Mouse (Mus musculus): ENCODE measurements at regions not wholly inside any gene's neighbourhood (a gene's known extent, or its start where the extent isn't known, plus 50 kb on each side); places are given as distances from the start of the nearest gene placed in this dataset.

- no peak for DNase-seq (ENCODE audit: low spot score in 2 of 2)
These were observed 118.3 kb upstream of the Prdm1 start for GRCm38 (mm10) chr10:44646615-44647014.

- DNase-seq (ENCODE audit: low spot score in 2 of 2), result no peak
These were observed 113.3 kb upstream of the Prdm1 start for GRCm38 (mm10) chr10:44641616-44642015.

GRCm38 (mm10) chr10:44640620-44641019 is 112.3 kb upstream of the Prdm1 start:
- DNase-seq (ENCODE audit: low spot score in 2 of 2), result no peak

GRCm38 (mm10) chr10:44638678-44639077 is 110.4 kb upstream of the Prdm1 start:
- no peak for DNase-seq (ENCODE audit: low spot score in 2 of 2)

- no peak for DNase-seq (ENCODE audit: low spot score in 2 of 2)
These were observed 108.5 kb upstream of the Prdm1 start for GRCm38 (mm10) chr10:44636786-44637185.

- DNase-seq (ENCODE audit: low spot score in 2 of 2), result no peak
These were observed 107.8 kb upstream of the Prdm1 start for GRCm38 (mm10) chr10:44636061-44636460.

GRCm38 (mm10) chr10:44631584-44631983 is 103.3 kb upstream of the Prdm1 start:
- DNase-seq (ENCODE audit: low spot score in 2 of 2), result no peak

GRCm38 (mm10) chr10:44630485-44630884 is 102.2 kb upstream of the Prdm1 start:
- DNase-seq (ENCODE audit: low spot score in 2 of 2), result no peak

- no peak for DNase-seq (ENCODE audit: low spot score in 2 of 2)
These were observed 100.1 kb upstream of the Prdm1 start for GRCm38 (mm10) chr10:44628387-44628786.

GRCm38 (mm10) chr10:44627431-44627830 is 99.1 kb upstream of the Prdm1 start:
- DNase-seq (ENCODE audit: low spot score in 2 of 2), result no peak

- DNase-seq (ENCODE audit: low spot score in 2 of 2), result no peak
These were observed 97.2 kb upstream of the Prdm1 start for GRCm38 (mm10) chr10:44625521-44625920.

- no peak for DNase-seq (ENCODE audit: low spot score in 2 of 2)
These were observed 87.3 kb upstream of the Prdm1 start for GRCm38 (mm10) chr10:44615586-44615985.

- no peak for DNase-seq (ENCODE audit: low spot score in 2 of 2)
These were observed 84.3 kb upstream of the Prdm1 start for GRCm38 (mm10) chr10:44612571-44612970.

GRCm38 (mm10) chr10:44611399-44611798 is 83.1 kb upstream of the Prdm1 start:
- no peak for DNase-seq (ENCODE audit: low spot score in 2 of 2)

- no peak for DNase-seq (ENCODE audit: low spot score in 2 of 2)
These were observed 80.9 kb upstream of the Prdm1 start for GRCm38 (mm10) chr10:44609187-44609586.

- DNase-seq (ENCODE audit: low spot score in 2 of 2), result no peak
These were observed 79.1 kb upstream of the Prdm1 start for GRCm38 (mm10) chr10:44607334-44607851.

GRCm38 (mm10) chr10:44604512-44604911 is 76.2 kb upstream of the Prdm1 start:
- no peak for DNase-seq (ENCODE audit: low spot score in 2 of 2)

GRCm38 (mm10) chr10:44603461-44603860 is 75.2 kb upstream of the Prdm1 start:
- DNase-seq (ENCODE audit: low spot score in 2 of 2), result no peak

GRCm38 (mm10) chr10:44601550-44601949 is 73.2 kb upstream of the Prdm1 start:
- no peak for DNase-seq (ENCODE audit: low spot score in 2 of 2)

GRCm38 (mm10) chr10:44599964-44600334 is 71.6 kb upstream of the Prdm1 start:
- no peak for DNase-seq (ENCODE audit: low spot score in 2 of 2)

- no peak for DNase-seq (ENCODE audit: low spot score in 2 of 2)
These were observed 71.1 kb upstream of the Prdm1 start for GRCm38 (mm10) chr10:44599331-44599963.

GRCm38 (mm10) chr10:44598615-44599014 is 70.3 kb upstream of the Prdm1 start:
- DNase-seq (ENCODE audit: low spot score in 2 of 2), result no peak

GRCm38 (mm10) chr10:44595932-44596331 is 67.6 kb upstream of the Prdm1 start:
- no peak for DNase-seq (ENCODE audit: low spot score in 2 of 2)

- no peak for DNase-seq (ENCODE audit: low spot score in 2 of 2)
These were observed 61.5 kb upstream of the Prdm1 start for GRCm38 (mm10) chr10:44589842-44590241.

Measured in spleen, postnatal 14 days (tissue).